Mouse (Mus musculus): ENCODE data around the gene Crtam. TPM values are rescaled to one million over a fixed set of nuclear protein-coding genes. Genes with fewer than 3 reads are reported as not detected.

Crtam gene
- total and polyA plus RNA-seq, 3 experiments = not detected

GRCm38 (mm10) chr9:40937425-40937824 is 67.0 kb downstream of the Crtam start:
- Histone ChIP-seq H3K9ac (ENCODE audit: insufficient read depth, low read depth) (no peak overlapping the region), H3K4me1 (ENCODE audit: control insufficient read depth in 1 of 2, insufficient read depth in 2 of 2) (peaks cover 0 to 3% of the 10 kb centered on the region in 2 experiments; a peak in 2 of 4 replicates), H3K27me3 (replicated peaks) (no peaks in the 10 kb centered on the region), H3K79me2 (replicated peaks; ENCODE audit: control insufficient read depth, extremely low read depth, insufficient read depth, poor library complexity, severe bottlenecking) (no peaks in the 10 kb centered on the region), H3K9me3 (replicated peaks; ENCODE audit: low read length) (no peaks in the 10 kb centered on the region), H3K36me3 (replicated peaks in 1 of 2; ENCODE audit: control insufficient read depth in 1 of 2, insufficient read depth in 1 of 2, low read length in 1 of 2) (no peaks in the 10 kb centered on the region), H3K4me3 (replicated peaks in 1 of 3; ENCODE audit: low read depth in 2 of 3, low read length in 2 of 3, poor library complexity in 1 of 3) (no peak overlapping the region), H3K4me2 (ENCODE audit: insufficient read depth, low read depth, poor library complexity, severe bottlenecking) (no peak overlapping the region), H3K27ac (ENCODE audit: insufficient read depth, low read depth) (no peak overlapping the region)
- in situ Hi-C loops (cut with MboI; ENCODE audit: low pct_ligation_motif_present, low pct_unique_long_range_greater_than_20kb, low sequenced_read_pairs) (no loop called here), dilution Hi-C loops (cut with MboI; ENCODE audit: extremely low pct_ligation_motif_present, extremely low pct_unique_long_range_greater_than_20kb, low sequenced_read_pairs) (no loop called here)
- DNase-seq (ENCODE audit: extremely low read depth) = peak; percentile 26
- TF ChIP-seq SIN3A (IDR thresholded peaks at IDR 0.05; ENCODE audit: low read length) = no peak
- TF ChIP-seq E2F4 (IDR thresholded peaks at IDR 0.05; ENCODE audit: insufficient replicate concordance, low read depth, low read length) = no peak
- no peak for TF ChIP-seq MAX (IDR thresholded peaks at IDR 0.05; ENCODE audit: low read length)
- TF ChIP-seq RAD21 (IDR thresholded peaks at IDR 0.05; ENCODE audit: low read depth, low read length) = peak; percentile 79
- peak in 1 of 2 experiments; percentile 75; a peak in 2 of 4 replicates for TF ChIP-seq CTCF (conservative IDR thresholded peaks at IDR 0.05 in 1 of 2, IDR thresholded peaks at IDR 0.05 in 1 of 2; ENCODE audit: low read depth in 2 of 2, low read length in 2 of 2)
- TF ChIP-seq MAZ (IDR thresholded peaks at IDR 0.05; ENCODE audit: low read depth, low read length) = no peak
- peak; percentile 50 for TF ChIP-seq SMC3 (IDR thresholded peaks at IDR 0.05; ENCODE audit: low read depth, low read length)

- Histone ChIP-seq H3K27me3 (replicated peaks) (no peaks in the 10 kb centered on the region), H3K4me2 (ENCODE audit: insufficient read depth, low read depth, poor library complexity, severe bottlenecking) (no peak overlapping the region), H3K9me3 (replicated peaks; ENCODE audit: low read length) (no peaks in the 10 kb centered on the region), H3K9ac (ENCODE audit: insufficient read depth, low read depth) (no peak overlapping the region), H3K4me3 (replicated peaks in 1 of 3; ENCODE audit: low read depth in 2 of 3, low read length in 2 of 3, poor library complexity in 1 of 3) (no peak overlapping the region), H3K36me3 (replicated peaks in 1 of 2; ENCODE audit: control insufficient read depth in 1 of 2, insufficient read depth in 1 of 2, low read length in 1 of 2) (no peaks in the 10 kb centered on the region), H3K79me2 (replicated peaks; ENCODE audit: control insufficient read depth, extremely low read depth, insufficient read depth, poor library complexity, severe bottlenecking) (no peaks in the 10 kb centered on the region), H3K4me1 (ENCODE audit: control insufficient read depth in 1 of 2, insufficient read depth in 2 of 2) (peaks cover 0 to 3% of the 10 kb centered on the region in 2 experiments; a peak in 2 of 4 replicates), H3K27ac (ENCODE audit: insufficient read depth, low read depth) (no peak overlapping the region)
- DNase-seq (ENCODE audit: extremely low read depth) = peak; percentile 5
- in situ Hi-C loops (cut with MboI; ENCODE audit: low pct_ligation_motif_present, low pct_unique_long_range_greater_than_20kb, low sequenced_read_pairs) (no loop called here), dilution Hi-C loops (cut with MboI; ENCODE audit: extremely low pct_ligation_motif_present, extremely low pct_unique_long_range_greater_than_20kb, low sequenced_read_pairs) (no loop called here)
- 0 out of 2 replicates have a peak, but pooled peaks have one; percentile 8 for TF ChIP-seq BHLHE40 (IDR thresholded peaks at IDR 0.05; ENCODE audit: low read depth, low read length)
- TF ChIP-seq PAX5 (IDR thresholded peaks at IDR 0.05; ENCODE audit: low read length) = no peak
- TF ChIP-seq ELF1 (IDR thresholded peaks at IDR 0.05; ENCODE audit: low read depth, low read length) = no peak
- no peak for TF ChIP-seq MAFK (IDR thresholded peaks at IDR 0.05; ENCODE audit: insufficient replicate concordance, low read length)
- TF ChIP-seq MXI1 (IDR thresholded peaks at IDR 0.05; ENCODE audit: low read depth, low read length) = no peak
Observed at GRCm38 (mm10) chr9:40933323-40933722, 71.1 kb downstream of the Crtam start.

- no peaks in the 10 kb centered on the region for H3K9me3 ChIP-seq (replicated peaks; ENCODE audit: low read length)
- H3K4me3 ChIP-seq (replicated peaks in 1 of 3; ENCODE audit: low read depth in 2 of 3, low read length in 2 of 3, poor library complexity in 1 of 3) = no peak overlapping the region
- in situ Hi-C loops (cut with MboI; ENCODE audit: low pct_ligation_motif_present, low pct_unique_long_range_greater_than_20kb, low sequenced_read_pairs) = no loop called here
- no peak overlapping the region for H3K27ac ChIP-seq (ENCODE audit: insufficient read depth, low read depth)
- dilution Hi-C loops (cut with MboI; ENCODE audit: extremely low pct_ligation_motif_present, extremely low pct_unique_long_range_greater_than_20kb, low sequenced_read_pairs) = no loop called here
- no peak overlapping the region for H3K9ac ChIP-seq (ENCODE audit: insufficient read depth, low read depth)
- DNase-seq (ENCODE audit: extremely low read depth) = no peak
- H3K27me3 ChIP-seq (replicated peaks) = no peaks in the 10 kb centered on the region
- no peaks in the 10 kb centered on the region for H3K36me3 ChIP-seq (replicated peaks in 1 of 2; ENCODE audit: control insufficient read depth in 1 of 2, insufficient read depth in 1 of 2, low read length in 1 of 2)
- no peak overlapping the region for H3K4me2 ChIP-seq (ENCODE audit: insufficient read depth, low read depth, poor library complexity, severe bottlenecking)
- no peaks in the 10 kb centered on the region for H3K79me2 ChIP-seq (replicated peaks; ENCODE audit: control insufficient read depth, extremely low read depth, insufficient read depth, poor library complexity, severe bottlenecking)
- TF ChIP-seq ZMIZ1 (IDR thresholded peaks at IDR 0.05; ENCODE audit: low read depth, low read length) = no peak
- TF ChIP-seq ELF1 (IDR thresholded peaks at IDR 0.05; ENCODE audit: low read depth, low read length) = no peak
- TF ChIP-seq ETS1 (conservative IDR thresholded peaks at IDR 0.05; ENCODE audit: low read depth, low read length) = no peak
- no peak for TF ChIP-seq MEF2A (IDR thresholded peaks at IDR 0.05; ENCODE audit: borderline replicate concordance, low read depth, low read length)
- TF ChIP-seq BHLHE40 (IDR thresholded peaks at IDR 0.05; ENCODE audit: low read depth, low read length) = no peak
- no peak for TF ChIP-seq MAX (IDR thresholded peaks at IDR 0.05; ENCODE audit: low read length)
- no peak for TF ChIP-seq CHD2 (IDR thresholded peaks at IDR 0.05; ENCODE audit: low read length)
- TF ChIP-seq RCOR1 (conservative IDR thresholded peaks at IDR 0.05; ENCODE audit: low read depth, low read length) = no peak
- no peak for TF ChIP-seq HCFC1 (IDR thresholded peaks at IDR 0.05; ENCODE audit: low read depth, low read length)
- no peak for TF ChIP-seq ZKSCAN1 (IDR thresholded peaks at IDR 0.05; ENCODE audit: borderline replicate concordance, low read depth, low read length)
- TF ChIP-seq SIN3A (IDR thresholded peaks at IDR 0.05; ENCODE audit: low read length) = no peak
- no peak for TF ChIP-seq NELFE (IDR thresholded peaks at IDR 0.05; ENCODE audit: low read depth, low read length)
- no peak for TF ChIP-seq MXI1 (IDR thresholded peaks at IDR 0.05; ENCODE audit: low read depth, low read length)
- TF ChIP-seq MAFK (IDR thresholded peaks at IDR 0.05; ENCODE audit: insufficient replicate concordance, low read length) = no peak
- no peak for TF ChIP-seq ZC3H11A (IDR thresholded peaks at IDR 0.05; ENCODE audit: low read depth, low read length)
- TF ChIP-seq GABPA (IDR thresholded peaks at IDR 0.05; ENCODE audit: insufficient replicate concordance, low read depth, low read length) = no peak
- TF ChIP-seq KAT2A (IDR thresholded peaks at IDR 0.05; ENCODE audit: insufficient replicate concordance, low read length) = no peak
- H3K4me1 ChIP-seq (ENCODE audit: control insufficient read depth in 1 of 2, insufficient read depth in 2 of 2) = no peaks in the 10 kb centered on the region
Observed at GRCm38 (mm10) chr9:40927351-40927980, 77.0 kb downstream of the Crtam start.

Measured in CH12.LX (cell line).